Mouse (Mus musculus) spleen, adult 2 months (tissue): Measurements from ENCODE around the gene Zfp689.

Experiments
- CTCF ChIP-seq: fragments of 200-500 bp; IDR thresholded peaks from 2 replicates; pipeline ENCODE4 v1.5.1; 2011; ENCODE audit warnings: mild to moderate bottlenecking, inconsistent platforms; ENCODE audit not compliant: insufficient read depth, insufficient read length, insufficient replicate concordance; ENCODE audit errors: extremely low read depth
- POLR2A ChIP-seq: fragments of 200-500 bp; IDR thresholded peaks from 2 replicates; pipeline ENCODE4 v1.6.1; 2011; ENCODE audit warnings: low read depth, low read length, inconsistent platforms

DNA sequence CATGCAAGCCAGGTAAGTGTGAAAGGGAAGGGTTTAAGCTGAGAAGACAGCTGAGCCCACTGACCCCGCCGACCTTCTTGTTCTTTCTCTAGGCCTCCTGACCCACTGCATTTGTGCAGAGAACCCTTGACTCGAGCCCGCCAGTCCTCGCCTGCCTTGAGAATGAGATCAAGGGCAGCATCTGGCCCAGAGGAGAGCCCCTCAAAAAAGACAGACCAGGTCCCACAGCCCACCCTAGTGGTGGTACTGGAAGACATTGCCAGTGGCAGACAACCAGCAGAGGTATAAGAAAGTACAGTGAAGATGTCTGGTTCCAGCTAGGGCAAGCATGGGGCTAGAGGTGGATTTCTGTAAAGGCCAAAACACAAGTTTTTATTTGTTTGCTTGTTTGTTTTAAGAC is 24.7 kb upstream of the Zfp689 start:
- TF ChIP-seq CTCF (no peak), POLR2A (no peak)
